Mouse (Mus musculus): ENCODE measurements at regions not wholly inside any gene's neighbourhood (a gene's known extent, or its start where the extent isn't known, plus 50 kb on each side); places are given as distances from the start of the nearest gene placed in this dataset.

DNA sequence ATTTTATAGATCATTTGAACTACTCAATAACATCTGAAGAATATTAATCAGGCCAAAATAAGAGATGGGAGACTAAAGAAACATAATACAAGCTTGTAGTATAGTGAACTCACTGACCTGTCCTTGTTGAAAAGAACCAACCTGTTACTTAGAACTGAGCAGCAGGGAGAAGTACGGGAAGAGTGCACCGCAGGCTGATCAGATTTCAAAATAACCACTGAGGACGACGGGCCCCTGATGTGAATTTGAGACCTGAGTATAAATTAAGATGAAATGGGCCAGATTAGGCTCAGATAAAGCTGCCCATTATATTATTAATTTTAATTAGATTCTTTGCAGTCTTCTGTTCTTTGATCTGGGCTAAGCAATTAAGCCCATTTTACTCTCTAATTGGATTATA is 391.2 kb upstream of the Tyrp1 start:
- ATAC-seq (ENCODE audit: low FRiP score): no peak
- Histone ChIP-seq H3K4me3 (replicated peaks; ENCODE audit: low read length) (no peak overlapping the region), H3K9ac (no peak overlapping the region), H3K36me3 (replicated peaks; ENCODE audit: control insufficient read depth, insufficient read depth) (no peaks in the 10 kb centered on the region), H3K4me1 (replicated peaks; ENCODE audit: control insufficient read depth, insufficient read depth, low read length) (no peaks in the 10 kb centered on the region), H3K9me3 (ENCODE audit: control insufficient read depth, low read length) (no peaks in the 10 kb centered on the region), H3K27ac (no peak overlapping the region), H3K4me2 (replicated peaks) (no peak overlapping the region), H3K27me3 (ENCODE audit: control insufficient read depth, insufficient read depth, low read length) (no peaks in the 10 kb centered on the region)
- 59% methylated on average over 4 of the region's 4 CpGs for WGBS
- DNase-seq (ENCODE audit: low spot score): no peak

- ATAC-seq (ENCODE audit: low FRiP score) (no peak), DNase-seq (ENCODE audit: low spot score) (no peak)
- H3K36me3 ChIP-seq (replicated peaks; ENCODE audit: control insufficient read depth, insufficient read depth): no peaks in the 10 kb centered on the region
- no peak overlapping the region for H3K27ac ChIP-seq
- H3K4me3 ChIP-seq (replicated peaks; ENCODE audit: low read length): no peak overlapping the region
- H3K4me2 ChIP-seq (replicated peaks): no peak overlapping the region
- no peak overlapping the region for H3K9ac ChIP-seq
- H3K4me1 ChIP-seq (replicated peaks; ENCODE audit: control insufficient read depth, insufficient read depth, low read length): no peaks in the 10 kb centered on the region
- 90% methylated on average over 1 of the region's 1 CpGs for WGBS
- H3K27me3 ChIP-seq (ENCODE audit: control insufficient read depth, insufficient read depth, low read length): no peaks in the 10 kb centered on the region
- 0 out of 2 replicates have a peak, but pooled peaks cover 8% of the 10 kb centered on the region for H3K9me3 ChIP-seq (ENCODE audit: control insufficient read depth, low read length)
Observed at GRCm38 (mm10) chr4:80463615-80464014, 370.3 kb upstream of the Tyrp1 start.

DNA sequence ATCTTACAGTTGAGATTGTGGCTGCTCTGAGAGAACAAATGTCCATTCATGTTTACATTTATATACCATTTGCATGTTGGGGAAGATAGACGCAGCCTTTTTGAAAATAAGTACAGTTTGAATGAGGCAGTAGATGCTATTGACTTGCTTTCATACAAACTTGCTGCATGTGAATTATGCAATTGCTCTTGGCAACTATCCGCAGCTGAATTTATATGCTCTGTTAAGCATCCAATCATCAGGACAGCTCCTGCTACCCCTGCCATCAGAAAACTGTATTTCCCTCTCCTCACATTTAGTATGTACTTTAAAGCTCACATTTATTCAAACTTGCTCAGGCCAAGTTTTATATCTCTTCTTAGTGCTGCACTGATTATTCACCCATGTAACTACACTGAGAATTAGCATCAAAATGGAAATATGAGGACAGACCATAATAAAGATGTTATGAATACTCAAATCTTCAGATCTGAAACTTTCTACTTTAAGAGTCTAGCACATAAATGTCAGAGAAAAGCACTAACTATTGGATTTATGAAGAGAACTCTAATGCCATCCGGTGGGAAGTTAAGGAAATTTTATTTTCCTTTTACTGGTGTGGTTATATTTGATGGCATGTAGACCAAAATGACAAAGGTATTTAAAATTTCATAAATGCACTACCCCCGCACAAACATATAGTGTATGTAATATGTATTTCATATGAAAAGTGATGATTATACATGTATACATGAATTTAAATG is 358.0 kb upstream of the Tyrp1 start:
- Histone ChIP-seq H3K4me3 (replicated peaks; ENCODE audit: low read length) (no peak overlapping the region), H3K4me1 (replicated peaks; ENCODE audit: control insufficient read depth, insufficient read depth, low read length) (no peaks in the 10 kb centered on the region), H3K4me2 (replicated peaks) (no peak overlapping the region), H3K9me3 (ENCODE audit: control insufficient read depth, low read length) (no peaks in the 10 kb centered on the region), H3K27me3 (ENCODE audit: control insufficient read depth, insufficient read depth, low read length) (no peaks in the 10 kb centered on the region), H3K36me3 (replicated peaks; ENCODE audit: control insufficient read depth, insufficient read depth) (no peaks in the 10 kb centered on the region), H3K9ac (no peak overlapping the region), H3K27ac (no peak overlapping the region)
- WGBS: 84% methylated on average over 4 of the region's 4 CpGs
- ATAC-seq (ENCODE audit: low FRiP score) (no peak), DNase-seq (ENCODE audit: low spot score) (peak; percentile 31)

DNA sequence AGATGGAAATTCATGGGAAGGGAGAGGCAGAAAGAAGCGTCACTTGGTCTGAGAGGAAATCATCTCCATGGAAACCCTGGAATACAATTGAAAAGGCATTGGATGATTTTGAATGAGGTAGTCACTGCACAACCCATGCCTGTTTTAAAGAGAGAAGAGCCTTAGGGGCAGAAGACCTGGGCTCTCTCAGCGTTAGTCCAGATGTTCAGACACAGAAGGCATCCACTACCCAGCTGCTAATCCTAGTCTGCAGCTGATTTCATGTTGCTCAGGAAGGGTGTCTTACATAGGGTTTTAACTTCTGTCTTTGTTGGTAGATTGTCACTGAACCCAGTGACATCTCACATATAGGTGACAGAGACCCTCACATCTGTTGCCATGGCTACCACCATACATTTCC is 318.8 kb upstream of the Tyrp1 start:
- DNase-seq (ENCODE audit: low spot score) (no peak), ATAC-seq (ENCODE audit: low FRiP score) (no peak)
- Histone ChIP-seq H3K9me3 (ENCODE audit: control insufficient read depth, low read length) (no peaks in the 10 kb centered on the region), H3K4me3 (replicated peaks; ENCODE audit: low read length) (no peak overlapping the region), H3K36me3 (replicated peaks; ENCODE audit: control insufficient read depth, insufficient read depth) (no peaks in the 10 kb centered on the region), H3K27ac (no peak overlapping the region), H3K27me3 (ENCODE audit: control insufficient read depth, insufficient read depth, low read length) (no peaks in the 10 kb centered on the region), H3K4me1 (replicated peaks; ENCODE audit: control insufficient read depth, insufficient read depth, low read length) (peaks cover 9% of the 10 kb centered on the region; the same call in 1 of the 2 replicates), H3K4me2 (replicated peaks) (no peak overlapping the region), H3K9ac (no peak overlapping the region)
- WGBS: 39% methylated on average over 2 of the region's 2 CpGs

DNA sequence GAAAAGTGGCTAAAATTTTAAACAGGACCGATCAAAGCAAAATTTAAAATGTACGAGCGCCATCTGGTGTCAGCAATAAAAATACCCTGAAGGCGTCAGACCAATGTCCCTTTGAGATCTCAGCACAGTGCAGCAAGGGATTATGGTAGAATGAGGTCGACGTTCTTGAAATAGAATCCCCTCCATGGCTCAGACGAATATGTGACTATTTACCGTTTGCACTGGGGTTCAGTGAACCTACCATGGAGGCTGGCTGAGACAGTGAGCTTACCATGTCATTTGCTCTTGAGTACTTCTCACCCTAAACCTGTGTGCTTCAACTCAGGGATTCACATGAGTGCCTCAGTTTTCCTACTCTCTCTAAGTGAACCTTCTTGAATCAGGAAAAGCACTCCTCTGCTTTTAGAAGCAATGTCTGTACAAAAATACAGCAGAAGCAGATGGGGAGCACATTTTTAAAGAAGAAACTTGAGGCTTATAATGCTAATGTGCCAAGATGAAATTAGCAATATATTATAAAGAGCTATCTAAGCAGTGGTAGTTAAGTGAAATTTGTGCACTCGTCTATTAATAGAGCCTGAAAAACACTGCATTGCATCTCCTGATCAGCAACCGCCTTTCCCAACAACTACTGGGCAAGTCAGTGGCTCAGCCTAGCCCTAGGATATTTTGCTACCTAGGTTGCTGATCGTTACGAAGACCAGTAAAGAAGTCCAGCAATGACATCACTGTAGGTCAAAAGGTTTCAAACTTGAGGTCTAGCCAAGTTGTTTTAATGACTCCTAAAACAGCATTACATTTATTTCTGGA is 316.2 kb upstream of the Tyrp1 start:
- Histone ChIP-seq H3K4me2 (replicated peaks) (peak overlapping the region; percentile 40), H3K27me3 (ENCODE audit: control insufficient read depth, insufficient read depth, low read length) (no peaks in the 10 kb centered on the region), H3K4me1 (replicated peaks; ENCODE audit: control insufficient read depth, insufficient read depth, low read length) (peaks cover 9% of the 10 kb centered on the region; the same call in 1 of the 2 replicates), H3K27ac (no peak overlapping the region), H3K36me3 (replicated peaks; ENCODE audit: control insufficient read depth, insufficient read depth) (no peaks in the 10 kb centered on the region), H3K4me3 (replicated peaks; ENCODE audit: low read length) (no peak overlapping the region), H3K9ac (0 out of 2 replicates have a peak overlapping the region, but pooled peaks have one; percentile 9), H3K9me3 (ENCODE audit: control insufficient read depth, low read length) (no peaks in the 10 kb centered on the region)
- WGBS: 31% methylated on average over 12 of the region's 12 CpGs
- peak; percentile 87 for DNase-seq (ENCODE audit: low spot score)
- peak; percentile 67 for ATAC-seq (ENCODE audit: low FRiP score)

GRCm38 (mm10) chr4:80518589-80518988 is 315.3 kb upstream of the Tyrp1 start:
- Histone ChIP-seq H3K4me3 (replicated peaks; ENCODE audit: low read length) (no peak overlapping the region), H3K9me3 (ENCODE audit: control insufficient read depth, low read length) (no peaks in the 10 kb centered on the region), H3K9ac (no peak overlapping the region), H3K4me2 (replicated peaks) (no peak overlapping the region), H3K36me3 (replicated peaks; ENCODE audit: control insufficient read depth, insufficient read depth) (no peaks in the 10 kb centered on the region), H3K27ac (no peak overlapping the region), H3K27me3 (ENCODE audit: control insufficient read depth, insufficient read depth, low read length) (no peaks in the 10 kb centered on the region), H3K4me1 (replicated peaks; ENCODE audit: control insufficient read depth, insufficient read depth, low read length) (peaks cover 9% of the 10 kb centered on the region; the same call in 1 of the 2 replicates)
- ATAC-seq (ENCODE audit: low FRiP score) (no peak), DNase-seq (ENCODE audit: low spot score) (no peak)

DNA sequence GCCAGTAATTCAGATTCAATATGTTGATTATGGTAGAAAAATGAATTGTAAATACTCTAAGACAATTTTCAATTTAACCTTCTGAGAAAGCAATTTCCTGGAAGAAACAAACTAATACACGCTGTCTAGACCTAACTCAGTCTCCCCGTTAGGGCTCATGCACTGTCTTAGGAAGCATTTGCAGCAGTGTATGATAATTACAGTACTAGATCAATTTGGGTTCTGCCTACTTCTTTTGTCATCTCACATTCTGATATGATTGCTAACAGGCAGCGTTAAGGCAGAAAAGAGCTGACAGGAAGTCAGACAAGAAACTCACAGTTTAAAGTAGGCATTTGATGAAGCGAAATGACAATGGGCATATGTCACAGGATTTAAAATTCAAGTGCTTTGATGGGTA is 294.1 kb upstream of the Tyrp1 start:
- Histone ChIP-seq H3K36me3 (replicated peaks; ENCODE audit: control insufficient read depth, insufficient read depth) (no peaks in the 10 kb centered on the region), H3K9me3 (ENCODE audit: control insufficient read depth, low read length) (no peaks in the 10 kb centered on the region), H3K4me3 (replicated peaks; ENCODE audit: low read length) (no peak overlapping the region), H3K4me2 (replicated peaks) (no peak overlapping the region), H3K4me1 (replicated peaks; ENCODE audit: control insufficient read depth, insufficient read depth, low read length) (no peaks in the 10 kb centered on the region), H3K27ac (no peak overlapping the region), H3K27me3 (ENCODE audit: control insufficient read depth, insufficient read depth, low read length) (no peaks in the 10 kb centered on the region), H3K9ac (no peak overlapping the region)
- no peak for ATAC-seq (ENCODE audit: low FRiP score)
- 78% methylated on average over 4 of the region's 4 CpGs for WGBS
- DNase-seq (ENCODE audit: low spot score): no peak

GRCm38 (mm10) chr4:80545086-80545485 is 288.8 kb upstream of the Tyrp1 start:
- no peak for DNase-seq (ENCODE audit: low spot score)
- Histone ChIP-seq H3K4me1 (replicated peaks; ENCODE audit: control insufficient read depth, insufficient read depth, low read length) (no peaks in the 10 kb centered on the region), H3K4me3 (replicated peaks; ENCODE audit: low read length) (no peak overlapping the region), H3K36me3 (replicated peaks; ENCODE audit: control insufficient read depth, insufficient read depth) (no peaks in the 10 kb centered on the region), H3K9ac (no peak overlapping the region), H3K9me3 (ENCODE audit: control insufficient read depth, low read length) (0 out of 2 replicates have a peak, but pooled peaks cover 3% of the 10 kb centered on the region), H3K27ac (no peak overlapping the region), H3K4me2 (replicated peaks) (no peak overlapping the region), H3K27me3 (ENCODE audit: control insufficient read depth, insufficient read depth, low read length) (no peaks in the 10 kb centered on the region)
- ATAC-seq (ENCODE audit: low FRiP score): no peak
- 85% methylated on average over 3 of the region's 3 CpGs for WGBS

GRCm38 (mm10) chr4:80589438-80589837 is 244.5 kb upstream of the Tyrp1 start:
- H3K9ac ChIP-seq: no peak overlapping the region
- ATAC-seq (ENCODE audit: low FRiP score) (no peak), DNase-seq (ENCODE audit: low spot score) (no peak)
- no peak overlapping the region for H3K27ac ChIP-seq
- no peaks in the 10 kb centered on the region for H3K36me3 ChIP-seq (replicated peaks; ENCODE audit: control insufficient read depth, insufficient read depth)
- 85% methylated on average over 4 of the region's 4 CpGs for WGBS
- no peaks in the 10 kb centered on the region for H3K27me3 ChIP-seq (ENCODE audit: control insufficient read depth, insufficient read depth, low read length)
- no peak overlapping the region for H3K4me3 ChIP-seq (replicated peaks; ENCODE audit: low read length)
- no peaks in the 10 kb centered on the region for H3K4me1 ChIP-seq (replicated peaks; ENCODE audit: control insufficient read depth, insufficient read depth, low read length)
- no peaks in the 10 kb centered on the region for H3K9me3 ChIP-seq (ENCODE audit: control insufficient read depth, low read length)
- H3K4me2 ChIP-seq (replicated peaks): no peak overlapping the region

Measured in hindbrain, embryonic 14.5 days (tissue).